Mouse (Mus musculus) mesoderm, embryonic 11.5 days (tissue): ENCODE results near the gene Dppa3.

Experiments
- DNase-seq: peaks from one replicate; pipeline ENCODE4 v3.0.0-alpha.2; 2012; ENCODE audit warnings: low read depth, low spot score

Dppa3 gene

GRCm38 (mm10) chr6:122667715-122668114 is 41.5 kb downstream of the Dppa3 start:
- no peak for DNase-seq

DNA sequence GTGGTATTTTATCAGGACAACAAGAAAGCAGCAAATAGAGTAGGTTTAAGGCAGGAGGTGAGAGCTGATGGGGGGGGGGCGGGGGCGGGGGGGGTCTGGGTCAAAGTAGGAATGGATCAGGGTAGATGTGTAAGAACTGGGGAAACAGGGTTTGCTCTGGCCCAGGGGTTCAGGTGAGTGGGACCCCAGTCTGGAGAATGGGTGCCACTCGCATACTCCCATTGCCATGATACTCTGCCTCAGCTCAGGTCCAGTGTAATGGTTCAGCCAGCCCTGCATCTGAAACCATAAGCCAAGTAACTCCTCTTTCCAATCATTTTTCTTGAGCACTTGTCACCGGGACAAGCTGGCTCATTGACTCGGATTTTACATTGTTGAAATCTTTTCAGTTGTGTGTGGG is 42.6 kb downstream of the Dppa3 start:
- DNase-seq, result no peak

- DNase-seq, result peak; percentile 97
Observed at GRCm38 (mm10) chr6:122669406-122670200, 43.4 kb downstream of the Dppa3 start.

DNA sequence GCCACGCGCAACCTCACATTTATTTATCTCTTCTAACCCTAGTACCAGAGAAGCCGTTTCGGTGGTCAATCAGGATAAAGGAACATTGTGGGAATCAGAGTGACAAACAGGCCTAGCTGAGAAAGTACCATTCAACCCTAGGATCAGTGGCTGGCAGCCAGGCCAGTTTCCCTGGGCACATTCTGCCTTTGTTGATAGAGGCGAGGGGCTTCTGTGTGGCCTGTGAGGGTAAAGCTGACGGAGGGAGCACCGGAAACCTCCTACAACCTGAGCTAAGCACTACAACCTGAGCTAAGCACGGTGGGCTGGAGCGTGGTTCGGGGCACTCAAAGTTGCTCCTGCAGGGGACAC is 44.0 kb downstream of the Dppa3 start:
- DNase-seq, result no peak

DNA sequence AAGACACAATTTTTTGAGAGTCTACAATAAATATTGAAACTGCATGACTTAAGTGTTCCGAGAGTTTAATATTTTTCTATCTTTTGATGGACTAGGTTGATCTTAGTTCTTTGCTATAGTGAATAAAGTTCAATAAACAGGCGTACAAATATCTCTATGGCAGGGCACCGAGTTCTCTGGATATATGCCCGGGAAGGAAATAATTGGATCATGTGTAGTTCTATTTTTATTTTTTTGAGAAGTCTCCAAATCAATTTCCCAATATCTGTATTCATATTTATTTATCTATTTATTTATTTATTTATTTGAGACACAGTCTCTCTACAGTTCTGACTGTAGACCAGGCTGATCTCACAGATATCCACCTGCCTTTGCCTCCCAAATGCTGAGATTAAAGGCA is 44.6 kb downstream of the Dppa3 start:
- no peak for DNase-seq

DNA sequence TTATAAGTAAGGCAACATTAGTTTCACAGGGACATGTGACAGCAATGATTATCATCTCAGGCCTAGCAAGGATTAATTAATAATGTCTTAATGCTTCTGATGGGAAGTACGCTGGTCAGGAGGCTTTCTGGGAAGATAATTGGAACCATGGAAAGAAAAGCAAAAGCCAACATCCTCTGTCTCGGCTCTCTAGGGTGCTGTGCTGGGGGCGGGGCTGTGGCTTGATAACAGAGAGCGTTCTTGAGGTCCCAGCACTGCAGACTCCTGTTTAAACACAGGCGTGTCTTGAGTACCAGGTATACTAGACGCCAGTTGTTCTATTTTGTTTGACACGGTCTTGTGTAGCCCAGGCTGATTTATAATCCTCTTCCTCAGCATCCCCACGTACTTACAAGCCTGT is 46.5 kb downstream of the Dppa3 start:
- no peak for DNase-seq
